Mouse (Mus musculus): Measurements from ENCODE around the gene Gcnt3. TPM values are rescaled to one million over a fixed set of nuclear protein-coding genes. Genes with fewer than 3 reads are reported as not detected.
A peak's percentile ranks its signal among the peaks of the same experiment; 100 is the strongest.
"Not testable (repeated sequence)": the region's sequence is repeated elsewhere in the genome, so short reads cannot be mapped to it uniquely, and the experiment has no call there.

Gene Gcnt3
- total RNA-seq, 2 experiments from 2014 or later, result not detected

DNA sequence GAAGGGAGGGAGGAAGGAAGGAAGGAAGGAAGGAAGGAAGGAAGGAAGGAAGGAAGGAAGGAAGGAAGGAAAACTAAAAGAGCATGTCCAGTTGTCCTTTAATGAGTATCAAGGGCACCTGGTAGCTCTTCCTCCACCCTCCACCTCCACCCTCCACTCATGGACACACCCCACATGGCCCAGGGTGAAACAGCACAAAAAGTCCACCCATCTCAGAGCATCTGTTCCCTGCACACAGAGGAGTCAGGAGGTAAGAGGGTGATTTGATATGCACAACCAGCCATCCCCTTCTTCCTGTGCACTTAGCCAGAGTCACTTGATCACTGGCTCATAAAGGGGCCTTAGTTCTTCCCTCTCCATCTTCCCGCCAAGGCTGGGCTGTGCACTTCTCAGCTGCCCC, 5.0 kb upstream of the Gcnt3 start:
- no peak for DNase-seq

GRCm38 (mm10) chr9:70042137-70042536, 4.2 kb upstream of the Gcnt3 start:
- no peak for DNase-seq

GRCm38 (mm10) chr9:70040570-70040969, 2.7 kb upstream of the Gcnt3 start:
- DNase-seq, result no peak

DNA sequence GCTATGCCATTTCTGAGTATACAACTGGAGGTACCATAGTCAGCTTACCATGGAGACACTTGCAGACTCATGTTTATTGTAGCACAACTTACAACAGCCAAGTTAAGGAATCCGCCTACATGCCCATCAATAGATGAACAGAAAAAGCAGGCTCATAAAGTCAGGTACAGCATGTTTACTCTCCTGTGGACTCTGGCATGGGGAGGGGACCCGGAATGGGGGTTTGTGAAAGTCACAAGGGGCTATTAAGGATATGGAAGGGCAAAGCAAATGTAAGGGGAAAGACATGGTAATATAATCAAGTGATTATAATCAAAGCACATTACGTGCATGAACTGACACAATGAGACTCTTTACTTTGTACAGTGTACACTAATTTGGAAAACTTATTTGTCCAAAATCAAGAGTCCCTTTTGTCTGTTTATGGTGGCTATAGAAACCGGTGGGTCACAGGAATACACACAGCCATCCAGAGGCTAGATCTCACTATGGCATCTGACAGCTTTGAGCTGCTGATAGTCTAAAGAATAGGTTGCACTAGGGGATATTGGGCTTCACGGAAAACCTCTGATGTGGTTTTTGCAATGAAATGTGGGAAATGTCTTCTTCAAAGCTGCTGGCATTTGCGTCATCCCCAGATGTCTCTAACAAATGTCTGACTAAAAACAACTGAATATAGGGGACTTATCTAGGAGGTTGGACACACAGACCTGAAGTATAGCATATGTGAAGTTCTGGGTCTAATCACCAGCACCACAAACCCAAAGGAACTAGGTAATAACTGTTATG, 1.9 kb upstream of the Gcnt3 start:
- no peak for DNase-seq

GRCm38 (mm10) chr9:70036646-70037045, 1.2 kb downstream of the Gcnt3 start:
- no peak for DNase-seq

- DNase-seq, result no peak
Observed at GRCm38 (mm10) chr9:70034702-70035101, 3.2 kb downstream of the Gcnt3 start.

DNA sequence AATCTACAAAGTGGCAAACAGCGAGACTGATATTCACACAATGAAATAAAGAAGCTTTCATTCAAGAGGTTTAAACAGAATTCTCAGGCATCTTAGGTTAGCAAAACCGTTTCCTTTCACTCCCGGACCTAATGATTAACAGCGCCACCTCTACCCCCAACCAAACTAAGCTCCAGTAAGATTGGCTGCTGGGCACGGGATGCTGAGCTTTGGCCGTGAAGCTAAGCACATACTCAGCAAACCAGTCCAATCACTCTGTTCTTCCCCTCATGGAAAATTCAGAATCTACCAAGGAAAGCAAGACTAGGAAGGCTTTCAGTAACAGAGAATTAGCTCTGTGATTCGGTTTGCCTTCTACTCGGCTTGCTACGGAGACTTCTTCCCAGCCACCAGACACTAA, 4.8 kb downstream of the Gcnt3 start:
- no peak for DNase-seq

DNA sequence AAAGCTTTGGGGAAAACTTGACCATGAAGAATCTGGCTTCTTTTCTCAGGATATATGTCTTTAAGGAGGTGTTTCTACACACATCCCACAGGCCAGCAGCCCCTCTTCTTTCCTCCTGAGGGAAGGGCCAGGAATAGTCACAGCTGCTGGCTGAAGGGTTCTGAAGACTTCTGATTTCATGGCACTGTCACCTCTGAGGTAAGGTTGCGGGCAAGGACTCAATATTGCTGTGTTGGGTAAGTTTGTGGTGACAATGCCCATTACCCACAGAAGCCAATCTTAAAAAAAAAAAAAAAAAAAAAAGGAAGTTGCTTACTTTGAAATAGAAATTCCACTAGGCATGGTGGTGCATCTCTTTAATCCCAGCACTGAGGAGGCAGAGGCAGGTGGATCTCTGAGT, 5.7 kb downstream of the Gcnt3 start:
- DNase-seq, result no peak

DNA sequence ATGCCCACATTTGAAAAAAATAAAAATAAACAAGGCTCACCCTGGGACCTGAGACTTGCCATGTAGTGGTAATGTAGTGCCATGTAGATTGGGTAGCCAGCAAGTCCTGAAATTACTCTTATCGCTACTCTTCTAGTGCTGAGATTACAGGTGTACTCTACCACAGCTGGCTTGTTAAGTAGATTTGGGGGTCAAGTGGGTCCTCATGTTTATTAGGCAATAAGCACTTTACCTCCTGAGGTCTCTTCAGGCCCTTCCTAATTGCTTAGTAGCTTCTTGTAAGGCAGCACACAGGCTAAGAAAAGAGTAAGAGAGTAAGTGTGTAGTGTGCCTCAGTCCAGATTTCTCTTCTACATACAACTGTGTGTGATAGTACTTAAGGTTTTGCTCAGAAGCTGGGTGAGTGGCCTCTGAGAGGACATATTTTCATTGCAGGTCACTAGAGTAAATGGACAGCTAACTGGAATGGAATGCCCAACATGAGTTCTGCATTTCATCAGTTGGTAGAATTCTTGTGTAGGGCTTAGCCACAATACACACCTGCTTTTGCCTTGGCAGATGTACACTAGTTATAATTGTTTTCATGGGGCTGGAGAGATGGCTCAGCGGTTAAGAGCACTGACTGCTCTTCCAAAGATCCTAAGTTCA, 12.4 kb downstream of the Gcnt3 start:
- no peak for DNase-seq

DNA sequence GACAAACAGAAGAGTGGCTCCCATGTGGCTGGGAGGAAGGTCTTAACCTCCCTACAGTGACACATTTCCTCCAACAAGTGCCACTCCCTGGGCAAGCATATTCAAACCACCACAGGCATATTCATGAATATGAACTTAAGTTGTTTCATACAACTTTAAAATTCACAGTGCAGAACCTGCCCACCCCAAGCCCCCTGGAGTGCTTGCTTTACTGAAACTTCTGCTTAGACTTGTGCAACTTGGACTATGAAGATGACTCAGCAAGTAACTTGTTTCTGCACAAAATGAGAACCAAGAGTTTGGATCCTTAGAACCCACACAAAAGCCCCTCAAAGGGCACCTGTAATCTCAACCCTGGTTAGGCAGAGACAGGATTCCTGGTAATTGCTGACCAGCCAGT, 13.2 kb downstream of the Gcnt3 start:
- DNase-seq, result no peak

- not testable (repeated sequence) for DNase-seq
Observed at GRCm38 (mm10) chr9:70023615-70024014, 14.3 kb downstream of the Gcnt3 start.

DNA sequence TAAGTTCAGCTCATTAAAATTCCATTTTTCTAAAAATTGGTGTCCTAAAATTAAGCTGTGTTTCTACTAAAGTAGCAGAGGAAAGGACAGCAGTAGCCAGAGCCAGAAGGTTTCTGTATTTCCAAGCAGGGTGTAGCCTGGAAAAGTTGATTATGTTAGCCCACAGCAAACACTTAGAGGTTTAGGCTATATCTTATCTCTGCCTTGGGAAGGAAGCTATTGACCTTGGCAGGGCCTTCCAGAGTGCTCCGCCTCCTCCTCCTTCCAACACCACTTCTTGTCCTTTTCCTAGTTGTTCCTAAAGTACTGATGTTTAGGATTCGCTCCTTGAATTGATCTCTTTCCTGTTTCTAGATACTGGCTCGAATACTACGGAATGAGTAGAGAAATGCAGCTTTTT, 15.8 kb downstream of the Gcnt3 start:
- peak; percentile 44 to 73 for DNase-seq

GRCm38 (mm10) chr9:70021610-70022009, 16.3 kb downstream of the Gcnt3 start:
- no peak for DNase-seq

GRCm38 (mm10) chr9:70018879-70019278, 19.0 kb downstream of the Gcnt3 start:
- peak in 1 of 2 experiments; percentile 30 for DNase-seq

- no peak for DNase-seq
Observed at GRCm38 (mm10) chr9:70015632-70016031, 22.3 kb downstream of the Gcnt3 start.

DNA sequence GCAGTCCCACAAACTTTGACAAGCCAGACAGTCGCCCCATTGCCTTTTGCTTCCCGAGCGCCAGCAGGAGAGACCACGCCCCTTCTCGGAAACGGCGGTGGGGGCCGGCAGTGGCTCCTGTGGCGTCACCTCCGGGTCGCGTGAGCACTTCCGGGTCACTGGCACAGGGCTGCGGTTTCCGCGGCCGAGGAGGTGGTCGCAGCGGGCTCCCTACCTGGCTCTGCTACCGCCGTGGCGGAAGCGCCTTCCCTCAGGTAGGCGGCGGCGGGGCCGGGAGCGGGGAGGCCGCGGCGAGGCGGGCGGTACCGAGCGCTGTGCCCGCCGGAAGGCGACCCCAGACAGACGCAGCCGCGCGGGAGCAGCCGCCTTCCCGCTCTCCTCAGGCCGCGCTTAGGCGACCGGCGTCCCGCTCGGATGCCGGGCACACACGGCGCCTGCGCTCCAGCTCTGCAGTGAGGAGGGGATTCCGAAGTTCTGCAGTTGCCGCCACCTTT, 25.4 kb downstream of the Gcnt3 start, which contains the start of gene Gtf2a2:
Gtf2a2 (plus strand) TSS at position 143 of the 494 bp plus-strand sequence.
- peak; percentile 94 to 97 for DNase-seq

- DNase-seq, result no peak
Observed at GRCm38 (mm10) chr9:70011537-70012407, 26.1 kb downstream of the Gcnt3 start.

DNA sequence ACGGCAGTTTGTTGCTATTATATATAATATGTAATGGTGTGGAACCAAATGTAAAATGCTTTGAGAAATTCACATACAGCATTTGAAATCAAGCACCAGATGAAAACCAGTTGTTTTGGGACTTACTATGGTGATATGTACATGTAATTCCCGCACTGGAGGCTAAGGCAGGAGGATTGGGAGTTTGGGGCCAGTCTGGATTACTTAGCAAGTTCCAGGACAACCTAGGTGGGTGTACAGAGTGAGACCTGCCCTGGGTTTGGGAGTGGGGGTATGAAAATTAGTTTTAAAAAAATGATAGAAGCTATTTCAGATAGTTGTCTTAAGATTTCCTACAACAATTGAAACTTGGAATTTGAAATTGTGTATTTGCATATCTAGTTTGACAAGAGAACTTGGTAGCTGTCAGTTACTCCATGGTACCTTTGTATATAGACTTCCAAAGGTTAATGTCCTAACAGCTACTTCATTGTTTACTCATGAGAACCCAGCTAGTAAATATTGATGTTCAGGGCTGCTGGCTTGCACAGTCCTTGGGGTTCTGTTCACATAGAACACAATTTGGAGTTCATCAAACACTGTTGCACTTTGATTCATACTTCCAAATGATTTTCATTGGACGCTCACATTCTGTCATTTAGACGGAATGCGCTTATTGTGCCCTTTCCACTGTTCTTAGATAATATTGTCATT, 27.0 kb downstream of the Gcnt3 start:
- no peak for DNase-seq

GRCm38 (mm10) chr9:70009754-70010304, 28.1 kb downstream of the Gcnt3 start:
- no peak for DNase-seq

DNA sequence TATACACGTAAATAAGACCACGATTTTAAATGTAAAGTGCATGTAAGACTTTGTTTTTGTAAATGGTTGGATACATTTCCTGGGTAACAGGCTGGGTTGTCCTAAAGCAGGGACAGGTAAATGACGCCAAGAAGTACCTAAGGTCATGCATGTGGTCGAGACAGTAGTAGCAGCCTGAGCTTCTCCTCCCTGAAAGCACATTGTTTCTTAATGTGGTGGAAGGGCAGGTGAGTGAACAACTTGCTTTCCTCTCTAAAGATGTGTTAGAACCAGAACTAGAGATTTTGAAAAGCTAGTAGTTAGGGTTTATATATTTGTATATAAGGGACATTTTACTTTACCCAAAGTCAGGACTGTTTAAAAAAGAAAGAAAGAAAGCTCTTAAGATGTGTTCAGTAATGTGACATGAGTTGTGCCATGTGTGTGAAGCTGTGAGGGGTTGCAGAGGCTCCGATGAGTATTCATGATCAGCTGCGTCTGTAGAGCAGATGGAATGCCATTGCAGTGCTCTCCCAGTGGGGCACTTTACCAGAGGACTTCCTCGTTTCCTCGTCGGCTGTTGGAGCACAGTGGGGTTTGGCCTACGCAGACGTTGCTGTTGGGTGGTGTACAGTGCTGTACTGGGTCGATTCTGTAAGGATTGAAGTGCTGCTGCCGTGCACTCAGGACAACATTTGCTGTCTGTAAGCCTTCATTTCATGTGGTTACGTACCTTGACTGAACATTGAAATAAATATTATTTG, 30.2 kb downstream of the Gcnt3 start:
- no peak for DNase-seq

GRCm38 (mm10) chr9:70006984-70007383, 30.9 kb downstream of the Gcnt3 start:
- no peak for DNase-seq

Data from heart, adult 18-20 months (tissue).